Mouse (Mus musculus) olfactory bulb, adult 2 months (tissue): ENCODE measurements around the gene Gnat2. TPM values are rescaled to one million over a fixed set of nuclear protein-coding genes. Genes with fewer than 3 reads are reported as not detected.

Experiments used
- H3K27ac ChIP-seq: fragments of 200-500 bp; 2 replicates; pipeline ENCODE4 v1.5.1; 2012; ENCODE audit warnings: low read depth, low read length; ENCODE audit not compliant: insufficient read depth
- H3K4me1 ChIP-seq: fragments of 200-500 bp; 2 replicates; pipeline ENCODE4 v1.6.1; 2012; ENCODE audit warnings: low read length; ENCODE audit not compliant: control insufficient read depth, insufficient read depth
- H3K4me3 ChIP-seq: fragments of 200-500 bp; 2 replicates; pipeline ENCODE4 v1.5.1; 2012; ENCODE audit warnings: mild to moderate bottlenecking, low read depth, low read length, moderate library complexity; ENCODE audit not compliant: insufficient read depth
- CTCF ChIP-seq: fragments of 200-500 bp; IDR thresholded peaks from 2 replicates; pipeline ENCODE4 v1.5.1; 2012; ENCODE audit warnings: low read depth, mild to moderate bottlenecking, low read length, moderate library complexity; ENCODE audit not compliant: insufficient read depth
- POLR2A ChIP-seq: fragments of 200-500 bp; IDR thresholded peaks from 2 replicates; pipeline ENCODE4 v1.6.1; 2012; ENCODE audit warnings: mild to moderate bottlenecking, low read depth, low read length, moderate library complexity; ENCODE audit not compliant: insufficient read depth
- WGBS: fragments of 180-500 bp; shearing (Covaris S2); methylation state at CpG from one replicate; pipeline ENCODE4 v1.1.7; 2018; 5-methylcytosine and 5-hydroxymethylcytosine counted together
- polyA plus RNA-seq: library from polyadenylated mRNA; stranded (reverse); fragments of >200 nt; gene quantifications from 2 replicates; pipeline ENCODE4 v1.2.4, GENCODE M21; 2012; ENCODE audit warnings: low replicate concordance; ENCODE audit not compliant: missing spikeins, insufficient read depth, insufficient read length

Gene Gnat2
- polyA plus RNA-seq, 1 experiment = not detected

GRCm38 (mm10) chr3:108101594-108101993 is 9.0 kb downstream of the Gnat2 start:
- Histone ChIP-seq H3K4me3 (no peak overlapping the region), H3K27ac (peak overlapping the region; percentile 95), H3K4me1 (peaks cover 15% of the 10 kb centered on the region)
- TF ChIP-seq POLR2A (no peak), CTCF (no peak)
- WGBS = 13% methylated on average over 3 of the region's 3 CpGs

GRCm38 (mm10) chr3:108102075-108102474 is 9.5 kb downstream of the Gnat2 start:
- WGBS = 23% methylated on average over 6 of the region's 6 CpGs
- Histone ChIP-seq H3K27ac (peak overlapping the region; percentile 95), H3K4me1 (peaks cover 15% of the 10 kb centered on the region), H3K4me3 (no peak overlapping the region)
- no peak for TF ChIP-seq CTCF
- no peak for TF ChIP-seq POLR2A

- TF ChIP-seq CTCF (no peak), POLR2A (no peak)
- H3K4me3 ChIP-seq = no peak overlapping the region
- H3K4me1 ChIP-seq = peaks cover 13% of the 10 kb centered on the region
- 90% methylated on average over 3 of the region's 3 CpGs for WGBS
- no peak overlapping the region for H3K27ac ChIP-seq
Observed at GRCm38 (mm10) chr3:108105281-108105680, 12.7 kb downstream of the Gnat2 start.

- TF ChIP-seq CTCF (no peak), POLR2A (no peak)
- WGBS = 77% methylated on average over 5 of the region's 5 CpGs
- peaks cover 2% of the 10 kb centered on the region; the same call in 1 of the 2 replicates for H3K4me1 ChIP-seq
- H3K27ac ChIP-seq = no peak overlapping the region; the same call in 1 of the 2 replicates
- no peak overlapping the region for H3K4me3 ChIP-seq
Observed at GRCm38 (mm10) chr3:108111320-108111719, 18.7 kb downstream of the Gnat2 start.

GRCm38 (mm10) chr3:108112246-108112645 is 19.7 kb downstream of the Gnat2 start:
- peaks cover 2% of the 10 kb centered on the region; the same call in 1 of the 2 replicates for H3K4me1 ChIP-seq
- no peak overlapping the region for H3K27ac ChIP-seq
- H3K4me3 ChIP-seq = no peak overlapping the region
- WGBS = 42% methylated on average over 7 of the region's 7 CpGs
- TF ChIP-seq POLR2A = no peak
- TF ChIP-seq CTCF = no peak

GRCm38 (mm10) chr3:108112666-108113065 is 20.1 kb downstream of the Gnat2 start:
- 41% methylated on average over 4 of the region's 4 CpGs for WGBS
- H3K4me1 ChIP-seq = peaks cover 2% of the 10 kb centered on the region; the same call in 1 of the 2 replicates
- H3K4me3 ChIP-seq = no peak overlapping the region
- TF ChIP-seq CTCF (no peak), POLR2A (no peak)
- H3K27ac ChIP-seq = no peak overlapping the region

- TF ChIP-seq POLR2A (no peak), CTCF (no peak)
- WGBS = 85% methylated on average over 7 of the region's 7 CpGs
- Histone ChIP-seq H3K4me1 (peaks cover 2% of the 10 kb centered on the region; the same call in 1 of the 2 replicates), H3K4me3 (no peak overlapping the region), H3K27ac (no peak overlapping the region)
Observed at GRCm38 (mm10) chr3:108113591-108114289, 21.2 kb downstream of the Gnat2 start.

GRCm38 (mm10) chr3:108117465-108117864 is 24.9 kb downstream of the Gnat2 start:
- Histone ChIP-seq H3K27ac (no peak overlapping the region), H3K4me3 (no peak overlapping the region), H3K4me1 (peaks cover 2% of the 10 kb centered on the region; the same call in 1 of the 2 replicates)
- WGBS = 82% methylated on average over 6 of the region's 6 CpGs
- no peak for TF ChIP-seq POLR2A

GRCm38 (mm10) chr3:108121101-108121500 is 28.5 kb downstream of the Gnat2 start:
- Histone ChIP-seq H3K4me1 (no peaks in the 10 kb centered on the region), H3K27ac (no peak overlapping the region), H3K4me3 (no peak overlapping the region)
- WGBS = 63% methylated on average over 3 of the region's 3 CpGs
- TF ChIP-seq CTCF = no peak
- TF ChIP-seq POLR2A = no peak
